Mouse (Mus musculus) common myeloid progenitor, adult 5-6 weeks (primary cell): ENCODE results near the gene Cyth1. TPM values are rescaled to one million over a fixed set of nuclear protein-coding genes. Genes with fewer than 3 reads are reported as not detected.

Experiments
- total RNA-seq: library from RNA; stranded (forward); fragments of 200-1000, 187-1606 nt; gene quantifications from 2 replicates; pipeline ENCODE4 v1.2.3, GENCODE M21; 2017

Gene Cyth1
- total RNA-seq, 1 experiment from 2014 or later, result 37.5 TPM

Other genes starting within 250 kb of the Cyth1 start
- gene Dnah17, start 118.0 kb downstream of the Cyth1 start, total RNA-seq, result not detected in 2 replicates
- 9.9 and 14.9 TPM in 2 replicates for gene Usp36, start 41.7 kb upstream of the Cyth1 start, total RNA-seq
- gene Cep295nl, start 93.9 kb upstream of the Cyth1 start, total RNA-seq, result not detected in 2 replicates
- 8.9 and 24.3 TPM in 2 replicates for gene Timp2, start 107.1 kb upstream of the Cyth1 start, total RNA-seq
- gene Lgals3bp, start 153.5 kb upstream of the Cyth1 start, total RNA-seq, result 107 and 108 TPM in 2 replicates
- 12.1 and 21.0 TPM in 2 replicates for gene Cant1, start 170.5 kb upstream of the Cyth1 start, total RNA-seq
- gene C1qtnf1, start 179.6 kb upstream of the Cyth1 start, total RNA-seq, result not detected in 2 replicates
- gene Engase, start 228.2 kb upstream of the Cyth1 start, total RNA-seq, result 2.8 and 4.6 TPM in 2 replicates